Mouse (Mus musculus): ENCODE results near the gene Ccne1.

Ccne1 gene

DNA sequence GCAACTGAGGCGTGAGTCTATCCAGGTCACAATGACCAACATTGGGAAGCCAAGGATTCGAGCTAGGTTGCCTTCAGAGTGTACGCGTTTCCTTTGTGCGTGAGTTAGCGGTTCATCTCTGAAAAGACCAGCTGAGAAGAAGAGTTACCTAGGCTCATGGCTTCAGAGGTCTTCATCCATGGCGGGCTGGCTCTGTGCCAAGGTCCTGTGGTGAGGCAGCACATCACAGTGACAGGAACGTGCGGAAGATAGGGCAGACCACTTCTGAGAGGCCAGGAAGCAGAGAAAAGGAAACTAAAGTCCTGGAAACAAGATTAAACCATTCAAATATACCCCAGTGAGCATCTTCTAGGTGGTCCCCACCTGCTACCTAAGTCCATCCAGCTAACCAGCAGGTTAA, 53.1 kb downstream of the Ccne1 start:
- DNase-seq (ENCODE audit: low spot score in 2 of 2): no peak

Data from frontal cortex, postnatal 10 days (tissue).